Mouse (Mus musculus): ENCODE measurements at regions not wholly inside any gene's neighbourhood (a gene's known extent, or its start where the extent isn't known, plus 50 kb on each side); places are given as distances from the start of the nearest gene placed in this dataset.

GRCm38 (mm10) chr16:13487659-13488058, 180.3 kb downstream of the Parn start:
- Histone ChIP-seq H3K4me3 (replicated peaks; ENCODE audit: insufficient read depth, low read depth, low read length) (no peak overlapping the region), H3K4me1 (ENCODE audit: control insufficient read depth, insufficient read depth, low read length) (no peaks in the 10 kb centered on the region), H3K27me3 (ENCODE audit: control insufficient read depth, insufficient read depth, low read length) (no peaks in the 10 kb centered on the region), H3K27ac (ENCODE audit: insufficient read depth, low read length) (no peak overlapping the region)
- WGBS = 47% methylated on average over 3 of the region's 3 CpGs
- TF ChIP-seq CTCF (IDR thresholded peaks at IDR 0.05; ENCODE audit: borderline replicate concordance, insufficient read depth, low read depth, low read length) (no peak), POLR2A (IDR thresholded peaks at IDR 0.05; ENCODE audit: borderline replicate concordance, insufficient read depth, low read length) (no peak)
- no peak for DNase-seq

- Histone ChIP-seq H3K4me1 (ENCODE audit: control insufficient read depth, insufficient read depth, low read length) (no peaks in the 10 kb centered on the region), H3K4me3 (replicated peaks; ENCODE audit: insufficient read depth, low read depth, low read length) (no peak overlapping the region), H3K27ac (ENCODE audit: insufficient read depth, low read length) (no peak overlapping the region), H3K27me3 (ENCODE audit: control insufficient read depth, insufficient read depth, low read length) (no peaks in the 10 kb centered on the region)
- no peak for TF ChIP-seq CTCF (IDR thresholded peaks at IDR 0.05; ENCODE audit: borderline replicate concordance, insufficient read depth, low read depth, low read length)
- no peak for TF ChIP-seq POLR2A (IDR thresholded peaks at IDR 0.05; ENCODE audit: borderline replicate concordance, insufficient read depth, low read length)
- WGBS = 59% methylated on average over 2 of the region's 2 CpGs
- DNase-seq = peak in 1 of 2 experiments; percentile 12
These were observed 181.4 kb downstream of the Parn start for GRCm38 (mm10) chr16:13486571-13486970.

- WGBS = 55% methylated on average over 3 of the region's 3 CpGs
- Histone ChIP-seq H3K27me3 (ENCODE audit: control insufficient read depth, insufficient read depth, low read length) (no peaks in the 10 kb centered on the region), H3K4me1 (ENCODE audit: control insufficient read depth, insufficient read depth, low read length) (no peaks in the 10 kb centered on the region), H3K27ac (ENCODE audit: insufficient read depth, low read length) (no peak overlapping the region), H3K4me3 (replicated peaks; ENCODE audit: insufficient read depth, low read depth, low read length) (no peak overlapping the region)
- TF ChIP-seq POLR2A (IDR thresholded peaks at IDR 0.05; ENCODE audit: borderline replicate concordance, insufficient read depth, low read length) (no peak), CTCF (IDR thresholded peaks at IDR 0.05; ENCODE audit: borderline replicate concordance, insufficient read depth, low read depth, low read length) (no peak)
- DNase-seq = no peak
These were observed 187.7 kb downstream of the Parn start for GRCm38 (mm10) chr16:13480221-13480620.

- DNase-seq = no peak
- Histone ChIP-seq H3K27me3 (ENCODE audit: control insufficient read depth, insufficient read depth, low read length) (no peaks in the 10 kb centered on the region), H3K4me3 (replicated peaks; ENCODE audit: insufficient read depth, low read depth, low read length) (no peak overlapping the region), H3K4me1 (ENCODE audit: control insufficient read depth, insufficient read depth, low read length) (no peaks in the 10 kb centered on the region), H3K27ac (ENCODE audit: insufficient read depth, low read length) (no peak overlapping the region)
- WGBS = 85% methylated on average over 3 of the region's 3 CpGs
- no peak for TF ChIP-seq CTCF (IDR thresholded peaks at IDR 0.05; ENCODE audit: borderline replicate concordance, insufficient read depth, low read depth, low read length)
- no peak for TF ChIP-seq POLR2A (IDR thresholded peaks at IDR 0.05; ENCODE audit: borderline replicate concordance, insufficient read depth, low read length)
These were observed 191.3 kb downstream of the Parn start for GRCm38 (mm10) chr16:13476653-13477052.

GRCm38 (mm10) chr16:13474956-13475355, 193.0 kb downstream of the Parn start:
- TF ChIP-seq POLR2A (IDR thresholded peaks at IDR 0.05; ENCODE audit: borderline replicate concordance, insufficient read depth, low read length) (no peak), CTCF (IDR thresholded peaks at IDR 0.05; ENCODE audit: borderline replicate concordance, insufficient read depth, low read depth, low read length) (no peak)
- Histone ChIP-seq H3K27ac (ENCODE audit: insufficient read depth, low read length) (no peak overlapping the region), H3K4me3 (replicated peaks; ENCODE audit: insufficient read depth, low read depth, low read length) (no peak overlapping the region), H3K27me3 (ENCODE audit: control insufficient read depth, insufficient read depth, low read length) (no peaks in the 10 kb centered on the region), H3K4me1 (ENCODE audit: control insufficient read depth, insufficient read depth, low read length) (no peaks in the 10 kb centered on the region)
- no peak for DNase-seq
- 89% methylated on average over 3 of the region's 3 CpGs for WGBS

GRCm38 (mm10) chr16:13474274-13474673, 193.7 kb downstream of the Parn start:
- Histone ChIP-seq H3K27me3 (ENCODE audit: control insufficient read depth, insufficient read depth, low read length) (no peaks in the 10 kb centered on the region), H3K4me1 (ENCODE audit: control insufficient read depth, insufficient read depth, low read length) (no peaks in the 10 kb centered on the region), H3K4me3 (replicated peaks; ENCODE audit: insufficient read depth, low read depth, low read length) (no peak overlapping the region), H3K27ac (ENCODE audit: insufficient read depth, low read length) (no peak overlapping the region)
- WGBS = 77% methylated on average over 3 of the region's 3 CpGs
- DNase-seq = no peak
- no peak for TF ChIP-seq CTCF (IDR thresholded peaks at IDR 0.05; ENCODE audit: borderline replicate concordance, insufficient read depth, low read depth, low read length)
- TF ChIP-seq POLR2A (IDR thresholded peaks at IDR 0.05; ENCODE audit: borderline replicate concordance, insufficient read depth, low read length) = no peak

GRCm38 (mm10) chr16:13467139-13467538, 200.8 kb downstream of the Parn start:
- no peak for DNase-seq
- no peaks in the 10 kb centered on the region for H3K27me3 ChIP-seq (ENCODE audit: control insufficient read depth, insufficient read depth, low read length)
- H3K4me1 ChIP-seq (ENCODE audit: control insufficient read depth, insufficient read depth, low read length) = no peaks in the 10 kb centered on the region
- H3K27ac ChIP-seq (ENCODE audit: insufficient read depth, low read length) = no peak overlapping the region
- TF ChIP-seq POLR2A (IDR thresholded peaks at IDR 0.05; ENCODE audit: borderline replicate concordance, insufficient read depth, low read length) (no peak), CTCF (IDR thresholded peaks at IDR 0.05; ENCODE audit: borderline replicate concordance, insufficient read depth, low read depth, low read length) (no peak)
- WGBS = 39% methylated on average over 5 of the region's 5 CpGs
- no peak overlapping the region for H3K4me3 ChIP-seq (replicated peaks; ENCODE audit: insufficient read depth, low read depth, low read length)
